Mouse (Mus musculus) G1E (cell line): ENCODE data around the gene Dedd2.

Experiments
- CTCF ChIP-seq: IDR thresholded peaks from 2 replicates; pipeline ENCODE4 v1.5.1; 2012; ENCODE audit warnings: low read depth, low read length, inconsistent platforms, mixed read lengths
- GATA2 ChIP-seq: IDR thresholded peaks from 2 replicates; pipeline ENCODE4 v1.6.1; 2012; ENCODE audit warnings: low read depth, low read length, inconsistent platforms, borderline replicate concordance
- POLR2AphosphoS5 ChIP-seq: IDR thresholded peaks from 2 replicates; pipeline ENCODE4 v1.6.1; 2012; ENCODE audit warnings: low read depth, low read length, inconsistent platforms; ENCODE audit not compliant: insufficient replicate concordance

- TF ChIP-seq POLR2AphosphoS5 (no peak), CTCF (no peak), GATA2 (no peak)
Observed at GRCm38 (mm10) chr7:25172669-25173068, 47.7 kb downstream of the Dedd2 start.
